In the genomic region with DNA sequence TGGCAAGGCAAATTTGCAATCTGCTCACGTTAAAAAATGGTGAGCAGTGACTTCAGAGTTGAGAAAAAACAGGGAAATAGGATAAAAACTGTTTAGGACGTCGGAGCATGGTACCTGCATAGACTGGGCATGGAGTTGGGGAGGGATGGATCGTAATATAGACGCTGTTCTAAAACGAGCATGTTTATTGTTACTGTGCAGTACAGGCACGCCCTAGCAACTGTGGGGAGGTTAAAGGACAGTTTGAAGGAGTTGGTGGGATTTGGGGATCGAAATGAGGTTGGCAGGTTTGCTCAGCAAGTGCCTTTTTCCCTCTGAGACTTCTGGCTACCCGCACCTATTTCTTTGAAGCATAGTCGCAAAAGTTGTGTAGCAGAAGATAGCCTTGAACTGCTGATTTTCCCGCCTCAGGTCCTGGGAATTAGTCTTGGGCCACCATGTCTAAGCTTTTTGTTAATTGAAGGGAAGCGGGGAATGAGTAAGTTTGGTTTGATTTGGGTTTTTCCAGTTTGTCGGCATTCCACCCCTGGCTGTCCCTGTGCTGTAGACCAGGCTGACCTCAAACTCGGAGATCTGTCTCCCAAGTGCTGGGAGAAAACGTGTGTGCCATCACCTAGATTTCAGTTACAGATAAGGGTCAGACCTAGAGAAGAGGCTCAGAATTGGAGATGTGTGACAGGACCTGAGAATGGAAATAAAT, we compare ENCODE assay signal across 8 mouse cellular contexts. TPM values are rescaled to one million over a fixed set of nuclear protein-coding genes. Genes with fewer than 3 reads are reported as not detected.
DNase-seq lines count a peak whose midpoint lies in the region; ATAC-seq and TF ChIP-seq lines count a peak whose summit lies in the region.

No protein-coding gene starts in this region.

- peaks cover 4% of the 10 kb centered on the region for H3K4me1 ChIP-seq in lung, embryonic 14.5 days (ENCODE audit: insufficient read depth)
- H3K4me1 ChIP-seq in embryonic facial prominence, embryonic 11.5 days (ENCODE audit: control insufficient read depth, insufficient read depth, low read length) = no peaks in the 10 kb centered on the region
- H3K4me1 ChIP-seq in hindbrain, postnatal 0 days (ENCODE audit: insufficient read depth, low read length) = peaks cover 8% of the 10 kb centered on the region
- peaks cover 16% of the 10 kb centered on the region for H3K4me1 ChIP-seq in midbrain, embryonic 14.5 days (ENCODE audit: control insufficient read depth, insufficient read depth, low read length)

- peak overlapping the region; percentile 63 for H3K9ac ChIP-seq in lung, embryonic 14.5 days
- H3K9ac ChIP-seq in embryonic facial prominence, embryonic 11.5 days (replicated peaks; ENCODE audit: low read length) = peak overlapping the region; percentile 52
- H3K9ac ChIP-seq in hindbrain, postnatal 0 days (replicated peaks; ENCODE audit: low read length) = peak overlapping the region; percentile 85
- H3K9ac ChIP-seq in midbrain, embryonic 14.5 days (replicated peaks; ENCODE audit: low read length) = peak overlapping the region; percentile 61

- H3K9me3 ChIP-seq in lung, embryonic 14.5 days (ENCODE audit: low read depth, low read length) = no peaks in the 10 kb centered on the region
- H3K9me3 ChIP-seq in embryonic facial prominence, embryonic 11.5 days (replicated peaks; ENCODE audit: control insufficient read depth, low read length) = no peaks in the 10 kb centered on the region
- no peaks in the 10 kb centered on the region for H3K9me3 ChIP-seq in hindbrain, postnatal 0 days (ENCODE audit: low read length)
- H3K9me3 ChIP-seq in midbrain, embryonic 14.5 days (ENCODE audit: control insufficient read depth, low read length) = no peaks in the 10 kb centered on the region

- peak overlapping the region; percentile 85 for H3K27ac ChIP-seq in lung, embryonic 14.5 days (ENCODE audit: low read depth)
- H3K27ac ChIP-seq in embryonic facial prominence, embryonic 11.5 days (replicated peaks; ENCODE audit: low read depth, low read length) = peak overlapping the region; percentile 60
- peak overlapping the region; percentile 89 for H3K27ac ChIP-seq in hindbrain, postnatal 0 days
- peak overlapping the region; percentile 88 for H3K27ac ChIP-seq in midbrain, embryonic 14.5 days (replicated peaks; ENCODE audit: low read depth, low read length)

- peak overlapping the region; percentile 87 for H3K4me2 ChIP-seq in lung, embryonic 14.5 days
- peak overlapping the region; percentile 74 for H3K4me2 ChIP-seq in embryonic facial prominence, embryonic 11.5 days (ENCODE audit: low read depth, low read length)
- H3K4me2 ChIP-seq in hindbrain, postnatal 0 days (ENCODE audit: low read depth, low read length) = peak overlapping the region; percentile 96
- H3K4me2 ChIP-seq in midbrain, embryonic 14.5 days (ENCODE audit: low read length) = peak overlapping the region; percentile 97

- DNase-seq in lung, embryonic 14.5 days = peak; percentile 27
- no peak for DNase-seq in lung, postnatal 10 days
- no peak for DNase-seq in embryonic facial prominence, embryonic 11.5 days (ENCODE audit: low spot score)
- DNase-seq in hindbrain, postnatal 0 days (ENCODE audit: low spot score) = no peak
- DNase-seq in midbrain, embryonic 14.5 days = no peak
- no peak for DNase-seq in retina, embryonic 14.5 days (ENCODE audit: low spot score)
- no peak for DNase-seq in left cerebral cortex, postnatal 10 days (ENCODE audit: extremely low spot score in 1 of 2, low spot score in 2 of 2)
- no peak for DNase-seq in thymus, postnatal 4 days

- TF ChIP-seq CTCF in lung, embryonic 14.5 days (IDR thresholded peaks at IDR 0.05; ENCODE audit: low read depth) = no peak
- TF ChIP-seq CTCF in hindbrain, postnatal 0 days (IDR thresholded peaks at IDR 0.05; ENCODE audit: low read depth) = no peak

- 19% methylated on average over 15 of the region's 15 CpGs for WGBS in lung, embryonic 14.5 days
- WGBS in embryonic facial prominence, embryonic 11.5 days = 27% methylated on average over 15 of the region's 15 CpGs
- WGBS in hindbrain, postnatal 0 days = 25% methylated on average over 15 of the region's 15 CpGs
- 27% methylated on average over 15 of the region's 15 CpGs for WGBS in midbrain, embryonic 14.5 days

- peak; percentile 67 for ATAC-seq in lung, embryonic 14.5 days (ENCODE audit: insufficient read depth)
- peak; percentile 66 for ATAC-seq in embryonic facial prominence, embryonic 11.5 days (replicated peaks; ENCODE audit: insufficient number of reproducible peaks, low FRiP score, low TSS enrichment, low read depth)
- ATAC-seq in hindbrain, postnatal 0 days = no peak
- ATAC-seq in midbrain, embryonic 14.5 days (ENCODE audit: low FRiP score, low TSS enrichment) = peak; percentile 40; the same call in 1 of the 2 replicates

- intact Hi-C loops in left cerebral cortex, postnatal 10 days (cut with DNase I) = no loop called here

- no peaks in the 10 kb centered on the region for H3K36me3 ChIP-seq in lung, embryonic 14.5 days (ENCODE audit: insufficient read depth)
- H3K36me3 ChIP-seq in embryonic facial prominence, embryonic 11.5 days (replicated peaks; ENCODE audit: control insufficient read depth, insufficient read depth, low read depth, low read length) = no peaks in the 10 kb centered on the region
- H3K36me3 ChIP-seq in hindbrain, postnatal 0 days (ENCODE audit: insufficient read depth, low read length) = no peaks in the 10 kb centered on the region
- no peaks in the 10 kb centered on the region for H3K36me3 ChIP-seq in midbrain, embryonic 14.5 days (ENCODE audit: control insufficient read depth, insufficient read depth, low read length)

- H3K4me3 ChIP-seq in lung, embryonic 14.5 days (ENCODE audit: low read depth, low read length) = peak overlapping the region; percentile 97
- H3K4me3 ChIP-seq in embryonic facial prominence, embryonic 11.5 days (ENCODE audit: low read depth, low read length) = peak overlapping the region; percentile 98
- peak overlapping the region; percentile 87 for H3K4me3 ChIP-seq in hindbrain, postnatal 0 days (ENCODE audit: low read length)
- peak overlapping the region; percentile 98 for H3K4me3 ChIP-seq in midbrain, embryonic 14.5 days (replicated peaks; ENCODE audit: low read depth, low read length)

- no peaks in the 10 kb centered on the region for H3K27me3 ChIP-seq in lung, embryonic 14.5 days (ENCODE audit: insufficient read depth, low read length)
- no peaks in the 10 kb centered on the region for H3K27me3 ChIP-seq in embryonic facial prominence, embryonic 11.5 days (ENCODE audit: control insufficient read depth, insufficient read depth, low read length)
- H3K27me3 ChIP-seq in hindbrain, postnatal 0 days (ENCODE audit: insufficient read depth, low read length) = no peaks in the 10 kb centered on the region
- H3K27me3 ChIP-seq in midbrain, embryonic 14.5 days (ENCODE audit: control insufficient read depth, insufficient read depth, low read length) = no peaks in the 10 kb centered on the region

RNA-seq across cellular contexts. Expression of gene U2surp, which starts 0.7 kb away (rescaled TPM):
- 125 and 138 TPM in 2 replicates for polyA plus RNA-seq in lung, embryonic 14.5 days (2014; fragmentation: Nextera tagmentation; extraction: Ambion mirVana)
- 145 and 166 TPM in 2 replicates for polyA plus RNA-seq in embryonic facial prominence, embryonic 11.5 days (2014; fragmentation: Nextera tagmentation; extraction: Ambion mirVana)
- total RNA-seq in hindbrain, postnatal 0 days (2014; rRNA removed) = 30.2 and 35.2 TPM in 2 replicates
- polyA plus RNA-seq in hindbrain, postnatal 0 days (2015; fragmentation: Nextera tagmentation; extraction: Ambion mirVana) = 122 and 128 TPM in 2 replicates
- polyA plus RNA-seq in midbrain, embryonic 14.5 days (2014; fragmentation: Nextera tagmentation; extraction: Ambion mirVana) = 136 and 137 TPM in 2 replicates
- total RNA-seq in left cerebral cortex, postnatal 10 days (2021) = 10 to 100 TPM; 66.3 to 67.9 TPM

RNA-seq across cellular contexts. Expression of gene Paqr9, which starts 47.0 kb away (rescaled TPM):
- 0.07 TPM in 1 of 2 replicates, not detected in the other for polyA plus RNA-seq in lung, embryonic 14.5 days (2014; fragmentation: Nextera tagmentation; extraction: Ambion mirVana)
- 0.24 and 0.29 TPM in 2 replicates for polyA plus RNA-seq in embryonic facial prominence, embryonic 11.5 days (2014; fragmentation: Nextera tagmentation; extraction: Ambion mirVana)
- total RNA-seq in hindbrain, postnatal 0 days (2014; rRNA removed) = 22.2 and 22.3 TPM in 2 replicates
- 5.9 and 6.0 TPM in 2 replicates for polyA plus RNA-seq in hindbrain, postnatal 0 days (2015; fragmentation: Nextera tagmentation; extraction: Ambion mirVana)
- 4.7 and 6.0 TPM in 2 replicates for polyA plus RNA-seq in midbrain, embryonic 14.5 days (2014; fragmentation: Nextera tagmentation; extraction: Ambion mirVana)
- total RNA-seq in left cerebral cortex, postnatal 10 days (2021) = 10 to 100 TPM; 38.1 to 38.8 TPM
